Mouse (Mus musculus) urinary bladder, postnatal 10 days (tissue): ENCODE measurements around the gene Narfl.

Experiments
- DNase-seq: peaks from one replicate; pipeline ENCODE4 v3.0.0; 2022; ENCODE audit warnings: low spot score

Narfl gene

DNA sequence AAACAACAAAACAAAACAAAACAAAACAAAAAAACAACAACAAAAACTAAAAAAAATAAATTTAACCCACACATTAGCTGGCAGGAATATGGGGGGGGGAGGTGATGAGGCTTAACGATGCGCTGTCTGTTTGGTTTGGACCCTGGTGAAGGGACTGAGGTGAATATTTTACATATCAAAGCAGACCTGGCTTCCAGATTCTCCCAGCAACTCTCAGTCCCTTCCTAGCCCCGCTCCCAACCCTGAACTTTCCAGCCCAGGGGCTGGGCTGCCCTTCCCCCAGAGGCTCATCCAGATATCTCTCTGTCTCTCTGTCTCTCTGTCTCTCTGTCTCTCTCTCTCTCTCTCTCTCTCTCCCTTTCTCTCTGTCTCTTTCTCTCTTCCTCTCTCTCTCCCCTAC is 11.0 kb upstream of the Narfl start:
- DNase-seq: no peak

DNA sequence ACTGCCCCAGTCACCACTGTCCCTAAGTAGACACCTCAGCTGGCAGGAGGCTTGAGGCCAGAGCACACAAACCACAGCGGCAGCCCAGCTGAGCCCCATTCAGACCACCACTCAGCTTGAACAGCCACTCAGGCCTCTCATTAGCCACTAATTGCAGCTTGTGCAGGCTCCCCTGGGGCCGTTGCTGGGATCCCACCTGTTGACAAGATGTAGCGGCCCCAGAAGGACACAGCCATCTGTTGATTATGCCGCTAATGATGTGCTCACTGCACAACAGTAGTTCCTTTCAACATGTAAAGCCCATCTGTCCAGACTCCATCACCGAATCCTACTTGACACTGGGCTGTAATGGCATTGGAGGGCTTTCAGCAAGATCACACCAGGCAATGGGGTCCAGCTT is 7.7 kb upstream of the Narfl start:
- DNase-seq: no peak

DNA sequence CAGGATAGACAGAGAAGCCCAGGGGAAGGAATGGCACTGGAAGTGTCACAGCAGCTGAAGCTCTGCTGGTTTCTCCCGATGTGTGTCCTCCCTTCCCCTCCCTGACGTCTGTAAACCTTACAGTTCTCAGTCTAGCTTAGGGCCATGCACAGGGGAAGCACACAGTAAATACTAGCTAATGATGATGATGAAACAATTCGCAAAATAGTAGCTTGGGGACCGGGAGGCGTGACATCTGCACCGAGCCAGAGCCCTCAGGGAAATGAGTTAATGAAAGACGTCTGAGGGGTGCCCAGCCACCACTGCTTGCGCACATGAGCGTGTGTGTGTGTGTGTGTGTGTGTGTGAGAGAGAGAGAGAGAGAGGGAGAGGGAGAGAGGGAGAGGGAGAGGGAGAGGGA is 4.2 kb upstream of the Narfl start:
- no peak for DNase-seq

DNA sequence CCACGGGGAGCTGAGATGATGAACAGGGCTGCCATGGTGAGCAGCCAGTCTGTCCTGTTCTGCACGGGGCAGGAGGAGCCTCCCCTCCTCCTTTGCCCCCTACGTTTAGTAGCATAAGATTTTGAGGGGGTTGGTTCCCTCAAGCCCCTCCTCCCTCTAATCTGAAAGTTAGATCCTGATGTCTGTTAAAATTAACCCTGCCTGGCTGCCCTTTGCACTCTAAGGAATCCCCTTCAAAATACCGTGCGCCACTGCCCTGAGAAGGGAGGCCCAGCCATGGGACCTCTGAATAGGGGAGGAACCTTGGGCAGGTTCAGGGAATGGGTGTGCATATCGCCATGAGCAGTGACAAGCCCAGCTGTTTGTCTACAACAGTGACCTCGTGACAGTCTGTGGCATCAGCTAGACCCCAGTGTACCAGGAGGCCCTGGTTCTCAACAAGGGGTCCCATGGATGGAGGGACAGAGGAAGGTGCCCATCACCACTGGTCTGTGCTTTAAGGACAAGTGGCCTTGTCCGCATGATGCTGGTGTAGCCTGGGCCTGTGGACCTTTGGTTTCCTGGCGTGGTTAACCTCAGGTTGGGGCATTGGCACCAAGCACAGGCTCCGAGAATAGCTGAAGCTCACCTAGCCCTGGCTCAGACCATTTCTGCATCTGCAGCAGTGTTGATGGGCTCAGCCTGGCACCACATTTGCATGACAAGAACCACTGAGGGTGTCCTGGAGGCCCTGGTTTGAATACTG is 1.9 kb downstream of the Narfl start:
- DNase-seq: no peak

DNA sequence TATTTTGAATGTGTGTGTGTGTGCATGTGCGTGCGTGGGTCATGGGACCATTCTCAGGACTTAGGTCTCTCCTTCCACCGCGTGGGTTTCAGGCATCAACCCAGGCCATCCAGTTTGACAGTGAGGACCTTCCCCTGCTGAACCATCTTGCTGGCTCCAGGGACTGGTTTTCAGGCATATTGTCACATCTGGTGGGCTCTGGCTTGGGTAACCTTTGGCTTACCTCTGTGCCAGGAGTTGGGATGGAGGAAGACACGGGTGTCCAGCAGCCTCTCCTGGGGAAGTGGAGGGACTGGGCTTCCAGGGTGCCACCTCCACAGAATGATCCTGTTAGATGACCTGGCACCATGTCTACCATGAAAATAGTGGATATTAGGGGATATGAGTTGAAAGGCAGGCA is 4.4 kb downstream of the Narfl start:
- no peak for DNase-seq

DNA sequence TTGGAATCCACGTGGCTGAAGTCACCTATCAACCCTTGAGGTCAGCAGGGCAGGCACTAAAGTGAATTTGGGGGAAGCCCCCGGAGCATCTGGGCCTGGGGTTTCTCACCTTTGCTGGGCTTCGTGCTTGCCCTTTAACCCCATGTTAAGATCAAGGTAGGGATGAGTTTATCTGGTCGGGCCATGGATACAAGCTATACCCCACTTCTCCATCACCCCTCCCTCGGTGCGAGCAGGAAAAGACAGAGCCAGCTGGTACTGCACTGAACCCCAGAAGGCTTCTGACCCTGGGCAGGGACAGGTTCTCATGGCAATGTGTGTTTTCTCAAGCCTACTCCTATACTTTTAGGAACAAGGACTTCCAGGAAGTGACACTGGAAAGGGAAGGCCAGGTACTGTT is 7.8 kb downstream of the Narfl start:
- DNase-seq: no peak

DNA sequence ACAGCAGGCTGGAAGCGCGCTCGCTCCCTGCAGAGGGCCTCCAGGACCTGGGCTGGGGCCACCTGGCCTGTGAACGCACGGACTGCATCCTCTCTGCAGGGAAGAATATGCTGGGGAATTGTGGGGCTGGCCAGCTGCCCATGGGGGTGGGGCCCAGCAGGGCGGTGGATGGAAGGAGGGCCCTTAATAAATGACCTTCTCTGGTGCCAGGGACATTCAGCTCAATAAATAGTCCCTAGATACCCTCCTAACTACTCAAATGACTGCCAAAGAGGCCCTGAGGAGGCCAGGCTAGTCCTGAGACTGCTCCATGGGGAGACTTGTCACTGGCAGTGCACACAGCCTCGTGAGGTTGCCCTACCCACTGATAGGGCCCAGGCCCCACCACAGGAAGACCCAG is 9.5 kb downstream of the Narfl start:
- no peak for DNase-seq

DNA sequence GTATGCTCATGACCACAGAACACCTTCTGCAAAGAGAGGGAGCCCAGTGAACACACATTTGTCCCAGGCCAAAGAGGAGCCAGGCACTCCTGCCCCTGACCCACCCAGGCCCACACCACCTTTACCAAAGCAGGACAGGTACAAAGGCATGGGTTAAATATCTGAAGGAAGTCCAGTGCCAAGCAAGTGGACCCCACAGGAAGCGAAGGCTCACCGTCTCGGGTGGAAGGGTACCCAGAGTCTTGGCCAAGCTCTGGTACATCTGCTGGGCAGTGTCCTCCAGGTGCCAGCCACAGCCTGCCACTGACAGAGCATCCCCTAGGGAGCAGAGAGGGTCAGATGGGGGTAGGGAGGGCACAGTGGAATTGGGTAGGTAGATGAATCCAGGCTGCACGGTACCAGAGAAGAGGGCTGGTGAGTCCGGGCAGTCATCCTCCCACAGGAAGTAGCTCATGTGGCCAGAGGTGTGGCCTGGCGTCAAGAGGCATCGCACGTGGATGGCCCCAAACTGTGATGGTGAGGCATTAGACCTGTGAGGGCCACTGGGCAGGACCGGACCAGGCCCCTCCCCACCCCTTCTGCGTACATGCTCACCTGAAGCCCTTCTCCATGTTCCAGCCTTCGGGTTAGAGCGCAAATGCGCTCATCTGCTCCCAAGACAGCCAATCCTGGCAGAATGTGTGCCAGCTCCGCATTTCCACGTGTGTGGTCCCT is 10.4 kb downstream of the Narfl start:
- DNase-seq: no peak

DNA sequence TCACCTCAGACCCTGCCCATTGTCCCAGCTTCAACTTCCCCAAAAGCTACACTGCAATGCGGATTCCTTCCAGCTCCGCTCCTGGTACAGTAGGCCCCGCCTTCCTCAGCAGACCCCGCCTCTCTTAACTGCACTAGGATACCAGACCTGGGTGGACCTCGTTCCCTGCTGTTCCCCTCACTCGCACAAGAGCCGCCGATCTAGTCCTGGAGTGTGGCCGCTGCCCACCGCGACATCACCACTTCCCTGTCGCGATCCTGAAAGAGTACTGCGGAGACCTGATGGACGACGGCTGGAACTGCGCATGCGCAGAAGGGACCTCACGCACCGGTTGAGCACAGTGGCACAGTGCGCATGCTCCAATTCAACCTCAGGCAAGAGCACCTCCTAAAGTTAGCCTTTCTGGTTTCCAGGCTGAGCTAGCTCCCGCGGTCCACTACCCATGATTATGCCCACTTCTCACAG is 11.7 kb downstream of the Narfl start, which contains the start of gene Haghl:
Gene Haghl (minus strand): TSS at position 393 of the 465 bp plus-strand sequence.
- DNase-seq: peak; percentile 80

DNA sequence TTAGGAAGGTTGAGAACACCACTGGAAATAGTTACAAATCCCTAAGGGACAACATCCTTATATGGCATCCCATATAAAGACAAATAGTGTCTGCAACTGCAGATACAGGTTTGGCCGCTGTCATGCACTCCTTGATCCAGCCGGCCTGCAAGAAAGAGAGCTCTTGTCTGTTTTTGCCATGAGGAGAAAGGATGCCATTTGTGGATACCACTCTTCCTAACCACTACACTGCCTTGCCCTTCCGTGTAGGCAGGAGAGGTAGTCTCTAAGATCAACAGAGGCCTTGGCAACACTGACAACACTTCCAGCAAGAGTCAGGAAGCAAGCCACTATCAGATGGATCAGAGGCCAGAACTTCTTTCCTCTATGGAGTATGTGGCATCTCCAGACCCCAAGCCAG is 12.7 kb downstream of the Narfl start, which contains the start of gene Ccdc78:
Gene Ccdc78 (plus strand): TSS at position 301 of the 400 bp plus-strand sequence.
- no peak for DNase-seq

DNA sequence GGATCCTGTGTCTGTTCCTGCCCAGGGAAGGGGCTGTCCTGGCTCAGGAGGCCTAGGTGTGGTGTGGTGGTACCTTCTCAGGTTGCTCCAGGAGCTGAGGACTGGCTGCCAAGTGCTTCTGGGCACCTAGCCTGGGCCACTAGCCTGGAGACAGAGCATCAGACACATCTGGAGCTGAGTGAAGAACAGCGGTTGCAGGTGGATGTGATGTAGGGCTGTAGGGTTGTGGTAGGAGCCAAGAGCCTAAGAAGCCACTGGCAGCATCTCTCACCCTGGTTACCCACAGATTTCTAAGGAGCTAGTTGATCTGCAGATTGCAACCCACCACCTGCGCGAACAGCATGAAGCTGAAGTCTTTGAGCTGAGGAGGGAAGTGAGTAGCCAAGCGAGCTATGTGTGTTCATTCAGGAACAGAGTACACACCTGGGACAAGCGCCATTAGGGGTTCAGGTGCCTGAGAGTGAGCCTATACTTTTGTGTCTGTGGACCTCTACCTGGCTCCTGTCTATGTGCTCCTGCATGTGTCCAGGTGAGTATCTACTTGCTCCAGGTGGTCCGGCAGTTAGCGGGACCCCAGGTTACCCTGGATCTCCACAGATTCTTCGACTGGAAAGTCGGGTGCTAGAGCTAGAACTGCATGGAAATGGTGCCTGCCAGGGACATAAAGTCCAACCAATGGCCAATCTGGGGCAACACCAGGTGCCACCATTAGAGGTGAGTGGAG is 13.4 kb downstream of the Narfl start:
- DNase-seq: no peak

DNA sequence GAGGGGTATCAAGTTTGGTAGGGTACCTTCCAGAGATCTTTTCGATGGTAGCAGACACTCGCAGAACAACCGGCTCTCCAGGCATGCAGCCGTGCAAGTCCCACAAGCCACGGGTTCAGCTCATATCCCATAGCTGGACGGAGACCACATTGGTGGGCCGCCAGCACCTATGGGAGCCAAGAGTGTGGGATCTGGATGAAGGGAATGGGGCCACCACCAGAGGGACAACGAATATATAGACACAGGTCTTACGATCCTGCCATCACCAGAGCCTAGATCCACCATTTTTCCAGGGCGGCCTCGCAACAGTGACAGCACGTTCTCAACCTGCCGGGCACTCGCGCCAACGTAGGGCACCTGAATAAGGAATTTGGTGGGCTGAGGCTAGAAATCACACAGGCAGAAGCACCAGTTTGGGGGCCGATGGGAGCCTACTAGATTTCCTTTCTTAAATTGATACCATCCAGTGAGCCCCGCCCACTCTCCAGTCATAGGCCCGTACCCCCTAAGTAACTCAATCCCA is 17.8 kb downstream of the Narfl start:
- DNase-seq: no peak

DNA sequence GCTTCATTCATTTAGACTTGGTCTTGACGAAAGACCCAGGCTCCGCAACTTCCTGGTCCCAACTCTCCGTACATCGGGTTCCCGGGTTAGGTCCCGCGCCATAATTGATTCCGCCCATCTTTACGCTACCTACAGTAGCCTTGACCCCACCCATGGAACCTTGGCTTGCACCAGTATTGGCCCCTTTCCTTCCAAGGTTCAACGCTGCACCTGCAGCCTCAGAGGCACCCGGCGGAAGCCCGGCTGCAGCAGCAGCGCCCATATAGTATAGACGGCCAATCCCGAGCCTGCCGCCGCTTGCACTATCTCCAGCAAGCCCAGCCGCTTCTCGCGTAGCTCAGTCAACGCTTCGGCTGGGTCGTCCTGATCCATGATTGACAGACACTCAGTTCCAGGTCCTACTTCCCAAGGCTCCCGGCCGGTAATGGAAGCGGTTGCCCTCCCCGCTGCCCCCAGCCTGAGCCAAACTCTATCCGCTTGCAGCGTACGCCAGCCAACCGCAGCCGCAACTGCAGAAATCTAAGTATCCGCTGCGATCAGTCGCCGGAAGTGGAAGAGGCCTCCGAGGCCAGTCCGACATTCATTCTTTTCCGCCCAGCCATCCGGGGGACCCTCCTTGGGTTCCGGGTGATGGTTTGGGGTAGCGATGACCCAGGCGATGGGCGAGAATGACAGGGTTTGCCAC is 18.4 kb downstream of the Narfl start:
- DNase-seq: no peak

DNA sequence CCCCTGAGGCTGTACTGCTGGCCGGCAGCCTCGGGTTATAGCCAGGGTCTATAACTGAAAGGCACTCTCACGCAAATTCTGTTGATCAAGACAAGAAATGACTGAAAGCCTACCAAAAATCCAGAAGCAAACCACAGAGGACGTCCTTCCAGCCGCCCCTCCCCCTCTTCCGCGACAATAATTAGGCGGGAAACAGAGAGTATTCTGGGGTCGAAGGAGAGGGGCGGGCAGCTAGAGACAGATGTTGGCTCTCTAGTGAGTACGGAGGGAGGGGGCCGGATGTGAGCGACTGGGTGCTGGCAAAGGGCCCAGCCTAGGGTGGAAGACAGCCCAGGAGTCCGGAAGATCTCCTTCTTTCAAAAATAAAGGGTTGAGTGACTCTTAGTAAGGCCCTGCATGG is 19.0 kb downstream of the Narfl start, which contains the start of gene Fam173a:
Gene Fam173a (minus strand): TSS at position 287 of the 400 bp plus-strand sequence.
- no peak for DNase-seq

DNA sequence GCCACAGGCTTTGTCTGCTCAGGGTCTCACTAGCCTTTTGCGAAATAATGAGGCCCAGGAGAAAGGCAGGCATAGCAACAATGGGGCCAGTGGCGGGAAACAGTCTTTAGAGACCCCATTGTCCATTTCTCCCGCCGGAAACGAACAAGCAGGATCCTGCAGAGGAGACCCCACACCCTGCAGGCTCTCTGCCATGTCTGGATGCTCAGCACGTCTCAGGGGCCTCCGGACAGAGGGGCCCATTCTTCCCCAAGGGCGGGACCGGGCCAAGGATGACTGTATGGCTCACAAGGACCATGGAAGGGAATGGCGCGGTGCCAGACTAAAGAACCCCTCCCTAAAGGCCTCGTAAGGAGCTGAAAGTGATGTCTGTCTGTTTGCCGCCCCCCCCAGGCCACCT is 20.6 kb downstream of the Narfl start:
- DNase-seq: no peak

DNA sequence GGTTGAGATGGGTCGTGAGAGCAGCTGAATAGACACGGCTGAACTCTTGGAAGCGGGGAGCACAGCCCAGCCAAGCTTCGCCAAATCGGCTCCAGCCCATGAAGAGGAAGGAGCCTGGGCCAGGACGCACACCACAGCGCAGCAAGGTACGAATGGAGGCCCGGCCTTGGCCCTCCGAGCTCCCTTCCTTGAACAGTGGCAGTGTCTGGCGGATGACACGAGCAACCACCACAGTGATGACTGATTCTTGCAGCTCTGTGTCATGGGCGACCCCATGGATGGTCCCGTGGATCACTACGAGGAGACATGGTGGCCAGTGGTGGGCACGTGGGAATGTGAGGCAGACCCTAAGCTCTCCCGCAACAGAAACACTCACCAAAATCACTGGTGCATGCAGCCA is 21.4 kb downstream of the Narfl start:
- no peak for DNase-seq

DNA sequence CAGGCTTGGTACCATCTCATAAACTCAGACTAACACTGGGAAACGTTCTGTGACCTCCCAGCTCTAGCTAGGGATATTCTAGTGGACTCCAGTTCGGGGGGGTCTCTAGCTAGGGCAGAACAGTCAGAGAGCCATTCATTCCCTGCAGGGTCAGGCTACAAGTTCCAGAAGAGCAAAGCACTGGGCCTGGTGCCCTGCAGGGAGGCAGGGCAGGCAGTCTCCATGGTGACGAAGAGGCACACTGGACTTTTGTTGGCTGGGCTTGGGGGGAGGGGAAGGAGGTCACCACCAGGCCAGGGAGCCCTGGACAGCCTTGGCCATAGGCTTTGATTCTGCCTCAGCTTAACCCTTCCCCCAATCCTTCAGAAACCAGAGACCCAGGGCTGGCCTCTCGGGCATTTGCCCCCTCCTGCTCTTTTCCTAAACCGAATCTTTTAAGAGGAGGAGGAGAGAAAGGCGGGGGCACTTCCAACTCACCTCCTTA is 22.1 kb downstream of the Narfl start, which contains the start of gene AC134908.4:
Gene AC134908.4 (minus strand): TSS at position 51 of the 484 bp plus-strand sequence.
- DNase-seq: no peak

DNA sequence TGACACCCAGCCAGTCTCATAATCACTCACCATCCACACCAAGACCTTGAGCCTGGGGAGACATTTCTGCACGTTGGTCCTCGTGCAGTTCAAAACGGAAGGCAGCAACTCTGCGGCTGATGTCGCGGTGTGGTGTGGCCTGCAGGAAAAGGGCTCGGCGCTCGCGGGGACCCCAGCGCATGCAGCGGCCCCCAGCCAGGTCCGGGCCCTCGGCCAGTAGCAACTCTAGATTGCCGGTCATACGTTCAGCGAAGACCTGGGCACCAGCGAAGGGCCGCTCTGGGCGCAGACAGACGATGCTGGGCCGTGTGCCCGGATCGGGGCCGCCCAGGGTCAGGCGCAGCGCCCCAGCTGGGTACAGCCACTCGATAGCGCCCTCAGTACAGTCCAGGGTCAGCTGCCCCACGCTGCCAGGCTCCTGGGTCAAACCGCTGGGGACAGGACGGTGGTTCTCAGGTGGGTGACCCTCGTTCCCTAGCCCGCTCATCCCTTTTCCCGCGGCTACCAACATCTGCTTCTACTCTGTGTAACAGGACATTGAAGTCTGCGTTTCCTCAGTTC is 22.7 kb downstream of the Narfl start:
- DNase-seq: no peak

DNA sequence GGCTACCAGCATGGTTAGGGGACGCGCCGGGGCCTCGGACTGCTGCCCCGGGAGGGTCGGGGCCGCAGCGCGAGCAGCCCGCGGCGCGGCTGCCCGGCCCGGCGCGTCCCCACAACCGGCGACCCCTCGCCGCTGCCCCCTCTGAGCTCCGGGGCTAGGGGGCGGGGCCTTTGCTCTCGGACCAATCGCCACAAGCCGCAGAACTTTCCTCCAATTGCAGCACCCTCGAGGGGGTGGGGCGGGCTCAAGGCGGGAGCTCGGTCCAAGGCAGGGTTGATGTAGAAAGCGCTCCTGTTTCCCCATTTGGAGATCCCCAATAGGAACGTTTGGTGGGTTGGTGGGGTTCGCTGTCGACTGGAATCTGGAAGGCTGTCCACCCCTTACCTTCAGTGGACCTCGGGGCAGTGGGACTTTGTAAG is 23.4 kb downstream of the Narfl start, which contains the start of gene Metrn:
Gene Metrn (minus strand): TSS at position 186 of the 419 bp plus-strand sequence.
- DNase-seq: no peak

DNA sequence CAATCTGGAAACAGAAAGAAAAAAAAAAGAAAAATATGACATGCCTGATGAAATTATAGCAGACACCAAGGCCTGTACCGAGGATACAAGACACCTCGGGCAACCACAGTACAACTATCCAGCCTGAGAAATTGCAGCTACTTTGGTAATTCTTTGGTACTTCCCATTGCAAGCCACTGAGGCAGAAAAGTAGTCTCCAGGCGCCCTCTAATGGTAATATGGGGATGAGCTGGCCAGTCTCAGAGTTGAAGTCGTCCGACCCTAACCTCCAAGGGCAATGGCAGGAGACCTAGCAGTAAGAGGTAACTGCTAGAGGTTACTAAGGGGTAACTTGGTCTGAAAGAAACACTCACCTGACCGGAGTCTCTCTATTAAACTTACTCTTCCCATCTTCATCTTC is 27.5 kb downstream of the Narfl start:
- no peak for DNase-seq
